Mouse (Mus musculus) intestine, embryonic 16.5 days (tissue): ENCODE data around the gene Hpdl. TPM values are rescaled to one million over a fixed set of nuclear protein-coding genes. Genes with fewer than 3 reads are reported as not detected.
"Not testable (repeated sequence)": the region's sequence is repeated elsewhere in the genome, so short reads cannot be mapped to it uniquely, and the experiment has no call there.

Experiments
- ATAC-seq: fragments of 200-750 bp; cut with Nextera tagmentation; 2 replicates; pipeline ENCODE4 v1.8.0; 2017; ENCODE audit warnings: moderate TSS enrichment, moderate library complexity
- H3K27ac ChIP-seq: fragments of 300-500 bp; sonication (generic); 2 replicates; pipeline ENCODE4 v1.5.1; 2014; ENCODE audit warnings: mild to moderate bottlenecking, low read length
- H3K27me3 ChIP-seq: fragments of 300-500 bp; sonication (generic); replicated peaks from 2 replicates; pipeline ENCODE4 v1.6.1; 2014; ENCODE audit warnings: low read length, control low read depth, mixed read lengths; ENCODE audit not compliant: control insufficient read depth, insufficient read depth
- H3K36me3 ChIP-seq: fragments of 300-500 bp; sonication (generic); 2 replicates; pipeline ENCODE4 v1.6.1; 2014; ENCODE audit warnings: low read length, control low read depth; ENCODE audit not compliant: control insufficient read depth, insufficient read depth
- H3K4me1 ChIP-seq: fragments of 300-500 bp; sonication (generic); 2 replicates; pipeline ENCODE4 v1.6.1; 2014; ENCODE audit warnings: low read length, control low read depth, mixed read lengths; ENCODE audit not compliant: control insufficient read depth, insufficient read depth
- H3K4me2 ChIP-seq: fragments of 300-500 bp; sonication (generic); 2 replicates; pipeline ENCODE4 v1.6.1; 2014; ENCODE audit warnings: low read depth, low read length, control low read depth
- H3K4me3 ChIP-seq: fragments of 300-500 bp; sonication (generic); 2 replicates; pipeline ENCODE4 v1.5.1; 2014; ENCODE audit warnings: mild to moderate bottlenecking, low read length
- H3K9ac ChIP-seq: fragments of 300-500 bp; sonication (generic); 2 replicates; pipeline ENCODE4 v1.6.1; 2014; ENCODE audit warnings: low read depth, low read length
- H3K9me3 ChIP-seq: fragments of 300-500 bp; sonication (generic); 2 replicates; pipeline ENCODE4 v1.6.1; 2016; ENCODE audit warnings: low read length, control low read depth; ENCODE audit not compliant: control insufficient read depth
- WGBS: fragments of 180-500 bp; shearing (Covaris S2); extraction: QIAGEN DNeasy Blood & Tissue Kit; methylation state at CpG from one replicate; pipeline ENCODE4 v1.1.7; 2014; 5-methylcytosine and 5-hydroxymethylcytosine counted together
- polyA plus RNA-seq: library from polyadenylated mRNA; unstranded; fragments of >200 nt; fragmentation: Nextera tagmentation; extraction: Ambion mirVana; gene quantifications from 2 replicates; pipeline ENCODE4 v1.2.1, GENCODE M21; 2015

Hpdl gene
- polyA plus RNA-seq: 1.5 and 1.9 TPM in 2 replicates

DNA sequence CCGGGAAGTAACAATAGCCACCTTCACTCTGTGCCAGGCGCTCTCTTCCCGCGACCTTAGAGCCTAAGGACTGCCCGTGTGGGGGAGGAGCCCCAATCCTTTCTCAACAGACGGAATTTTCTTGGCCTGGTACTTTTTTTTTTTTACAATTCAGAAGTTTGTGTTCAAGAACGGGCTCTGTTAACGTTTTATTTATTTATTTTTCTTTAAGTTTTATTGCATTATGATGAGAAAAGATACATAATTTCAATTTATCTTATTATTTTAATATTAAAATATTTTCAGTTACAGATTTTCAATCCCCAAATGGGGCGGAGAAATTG lies at the start of gene Hpdl:
TSS of gene Hpdl (minus strand) at position 14 of the 323 bp plus-strand sequence.
- Histone ChIP-seq H3K27me3 (no peaks in the 10 kb centered on the region; the same call in 1 of the 2 replicates), H3K9me3 (no peaks in the 10 kb centered on the region), H3K9ac (peak within 1 kb of the TSS; percentile 70), H3K4me2 (peak within 1 kb of the TSS; percentile 99), H3K4me3 (peak within 1 kb of the TSS; percentile 59), H3K36me3 (no peaks in the 10 kb centered on the region), H3K4me1 (peaks cover 10% of the 10 kb centered on the region), H3K27ac (no peak within 1 kb of the TSS)
- ATAC-seq: no peak
- WGBS: 11% methylated on average over 9 of the region's 9 CpGs

DNA sequence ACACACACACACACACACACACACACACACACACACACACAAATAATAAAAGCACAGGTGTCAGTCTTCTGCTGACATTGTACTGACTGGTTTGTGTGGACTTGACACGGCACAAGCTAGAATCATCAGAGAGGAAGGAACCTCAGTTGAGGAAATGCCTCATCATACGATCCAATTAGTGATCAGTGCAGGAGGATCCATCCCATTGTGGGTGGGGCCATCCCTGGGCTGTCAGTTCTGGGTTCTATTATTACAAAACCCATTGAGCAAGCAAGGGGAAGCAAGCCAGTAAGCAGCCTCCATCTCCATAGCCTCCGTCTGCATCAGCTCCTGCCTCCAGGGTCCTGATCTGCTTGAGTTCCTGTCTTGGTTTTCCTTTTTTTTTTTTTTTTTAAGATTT lies 48.4 kb upstream of the Hpdl start:
- Histone ChIP-seq H3K36me3 (no peaks in the 10 kb centered on the region), H3K27ac (no peak overlapping the region), H3K4me1 (no peaks in the 10 kb centered on the region), H3K9me3 (no peaks in the 10 kb centered on the region), H3K9ac (no peak overlapping the region), H3K27me3 (peaks cover 5% of the 10 kb centered on the region; the same call in 1 of the 2 replicates), H3K4me3 (no peak overlapping the region), H3K4me2 (no peak overlapping the region)
- 68% methylated on average over 3 of the region's 3 CpGs for WGBS
- no peak for ATAC-seq

DNA sequence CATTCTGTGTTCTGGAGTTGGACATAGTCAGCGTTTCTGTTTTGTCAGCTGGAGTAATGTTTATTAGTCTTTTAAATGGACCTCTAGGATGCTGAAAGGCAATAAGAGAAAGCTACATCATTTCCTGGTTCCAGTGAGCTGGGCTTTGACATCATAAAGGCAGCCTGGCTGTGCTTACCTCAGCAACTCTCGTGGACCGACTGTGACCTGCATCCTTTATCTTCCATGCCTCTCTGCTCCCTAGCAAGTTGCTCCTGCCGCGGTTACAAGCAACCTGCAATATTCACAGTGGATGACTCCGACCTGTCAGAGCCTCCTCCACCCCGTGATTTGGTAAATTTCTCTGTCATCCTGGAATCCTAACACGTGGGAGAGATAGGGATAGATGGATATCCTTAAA lies 40.5 kb upstream of the Hpdl start:
- no peak overlapping the region for H3K27ac ChIP-seq
- H3K4me2 ChIP-seq: no peak overlapping the region
- no peak for ATAC-seq
- H3K36me3 ChIP-seq: no peaks in the 10 kb centered on the region
- 61% methylated on average over 8 of the region's 8 CpGs for WGBS
- no peak overlapping the region for H3K4me3 ChIP-seq
- H3K9me3 ChIP-seq: no peaks in the 10 kb centered on the region
- no peaks in the 10 kb centered on the region for H3K27me3 ChIP-seq
- H3K4me1 ChIP-seq: 0 out of 2 replicates have a peak, but pooled peaks cover 2% of the 10 kb centered on the region
- no peak overlapping the region for H3K9ac ChIP-seq

DNA sequence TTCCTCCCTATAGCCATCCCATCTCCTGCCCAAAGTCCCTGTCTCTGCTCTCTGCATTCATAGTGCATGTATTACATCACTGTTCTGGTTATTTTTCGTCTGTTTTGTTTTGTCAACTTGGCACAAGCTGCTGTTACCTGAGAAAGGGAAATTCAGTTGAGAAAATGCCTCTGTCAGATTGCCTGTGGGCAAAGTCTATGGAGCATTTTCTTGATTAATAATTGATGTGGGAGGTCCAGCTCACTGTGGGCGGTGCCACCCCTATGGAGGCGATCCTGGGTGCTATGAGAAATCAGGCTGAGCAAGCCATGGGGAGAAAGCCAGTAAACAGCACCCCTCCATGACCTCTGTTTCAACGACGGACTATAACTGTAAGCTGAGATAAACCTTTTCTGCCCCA lies 38.2 kb upstream of the Hpdl start:
- no peak overlapping the region for H3K27ac ChIP-seq
- no peaks in the 10 kb centered on the region for H3K27me3 ChIP-seq
- no peaks in the 10 kb centered on the region for H3K36me3 ChIP-seq
- H3K9ac ChIP-seq: no peak overlapping the region
- H3K4me1 ChIP-seq: 0 out of 2 replicates have a peak, but pooled peaks cover 2% of the 10 kb centered on the region
- peak; percentile 79 for ATAC-seq
- H3K4me2 ChIP-seq: 0 out of 2 replicates have a peak overlapping the region, but pooled peaks have one; percentile 6
- 52% methylated on average over 5 of the region's 5 CpGs for WGBS
- H3K4me3 ChIP-seq: no peak overlapping the region
- no peaks in the 10 kb centered on the region for H3K9me3 ChIP-seq

DNA sequence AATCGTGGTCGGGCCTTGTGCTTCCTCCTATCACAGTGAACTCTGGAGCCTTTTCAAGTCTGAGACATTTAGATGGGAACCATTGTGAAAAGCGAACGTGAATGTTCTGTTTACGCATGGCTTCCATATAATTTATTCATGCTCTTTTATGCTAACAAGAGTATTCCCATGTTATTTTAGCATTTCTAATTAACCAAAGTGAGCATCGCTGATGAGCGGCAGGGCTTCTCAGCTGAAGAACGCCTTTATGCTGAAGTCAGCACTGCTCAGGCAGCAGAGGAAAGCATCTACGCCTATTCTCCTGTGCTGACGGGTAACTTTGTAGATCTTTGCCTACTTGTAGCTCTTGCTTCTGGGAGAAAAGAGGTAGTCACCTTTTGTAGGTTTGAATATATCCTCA lies 35.7 kb upstream of the Hpdl start:
- H3K27ac ChIP-seq: no peak overlapping the region
- H3K4me1 ChIP-seq: 0 out of 2 replicates have a peak, but pooled peaks cover 2% of the 10 kb centered on the region
- no peaks in the 10 kb centered on the region for H3K27me3 ChIP-seq
- no peak overlapping the region for H3K4me3 ChIP-seq
- ATAC-seq: no peak
- H3K4me2 ChIP-seq: no peak overlapping the region
- H3K9me3 ChIP-seq: no peaks in the 10 kb centered on the region
- 86% methylated on average over 10 of the region's 10 CpGs for WGBS
- no peak overlapping the region for H3K9ac ChIP-seq
- no peaks in the 10 kb centered on the region for H3K36me3 ChIP-seq

DNA sequence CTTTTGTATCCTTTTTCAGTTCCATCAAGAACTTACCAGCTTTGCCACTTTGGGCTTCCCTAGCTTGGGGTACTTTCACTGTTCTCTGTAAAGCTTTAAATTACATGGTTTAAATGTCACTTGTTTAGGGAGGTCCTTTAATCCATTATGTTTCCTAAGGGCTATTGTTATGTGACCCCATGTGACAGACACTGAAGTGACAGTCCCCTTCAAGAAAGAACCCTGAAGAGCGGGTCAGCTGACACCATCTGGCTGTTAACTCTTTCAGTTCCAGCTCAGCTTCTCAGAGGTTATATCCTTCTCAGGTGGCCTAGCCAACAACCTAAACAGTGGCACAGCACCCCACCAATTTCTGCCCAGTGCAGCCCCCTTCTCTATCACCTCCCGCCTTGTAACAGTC lies 32.8 kb upstream of the Hpdl start:
- WGBS: 33% methylated on average over 2 of the region's 2 CpGs
- Histone ChIP-seq H3K36me3 (no peaks in the 10 kb centered on the region), H3K27me3 (no peaks in the 10 kb centered on the region), H3K9me3 (no peaks in the 10 kb centered on the region), H3K9ac (no peak overlapping the region), H3K4me1 (0 out of 2 replicates have a peak, but pooled peaks cover 2% of the 10 kb centered on the region), H3K4me3 (no peak overlapping the region), H3K4me2 (no peak overlapping the region), H3K27ac (no peak overlapping the region)
- no peak for ATAC-seq

DNA sequence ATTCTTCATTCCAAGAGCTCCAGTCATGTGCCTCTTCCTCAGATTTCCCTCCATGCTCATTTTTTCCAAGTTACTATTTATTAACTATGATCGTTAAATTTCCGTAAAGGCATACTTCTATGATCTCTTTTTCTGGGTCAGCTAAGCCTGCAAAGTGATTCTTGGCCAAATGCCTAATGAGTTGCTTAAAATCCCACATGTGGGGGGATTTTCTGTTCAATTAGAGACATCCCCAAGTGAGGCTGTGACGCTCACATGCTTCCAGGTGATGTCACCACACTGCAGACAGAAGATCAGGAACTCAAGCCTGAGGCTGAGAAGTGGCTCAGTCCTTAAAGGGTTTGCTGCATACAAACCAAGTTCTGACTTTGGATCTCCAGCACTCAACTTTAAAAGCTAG lies 28.4 kb upstream of the Hpdl start:
- no peak for ATAC-seq
- H3K27ac ChIP-seq: no peak overlapping the region
- WGBS: 79% methylated on average over 3 of the region's 3 CpGs

DNA sequence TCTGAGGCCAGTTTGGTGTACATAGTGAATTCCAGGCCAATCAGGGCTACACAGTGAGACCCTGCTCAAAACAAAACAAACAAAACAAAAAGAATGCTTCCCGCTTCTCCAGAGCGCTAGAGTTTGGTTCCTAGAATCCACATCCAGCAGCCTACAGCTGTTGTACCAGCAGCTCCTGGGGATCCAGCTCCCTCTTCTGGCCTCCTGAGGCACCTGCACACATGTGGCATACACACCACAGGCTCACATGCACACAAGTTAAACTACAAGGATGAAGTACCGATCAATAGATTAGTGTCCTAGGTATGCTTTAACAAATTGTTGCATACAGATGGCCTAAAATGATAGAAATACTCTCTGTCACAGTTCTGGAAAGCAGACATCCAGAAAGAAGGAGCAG lies 22.8 kb upstream of the Hpdl start:
- Histone ChIP-seq H3K9ac (no peak overlapping the region), H3K27ac (no peak overlapping the region), H3K9me3 (peaks cover 3% of the 10 kb centered on the region; the same call in 1 of the 2 replicates), H3K4me1 (no peaks in the 10 kb centered on the region), H3K4me3 (no peak overlapping the region), H3K27me3 (no peaks in the 10 kb centered on the region), H3K36me3 (no peaks in the 10 kb centered on the region), H3K4me2 (no peak overlapping the region)
- ATAC-seq: no peak
- WGBS: 94% methylated on average over 3 of the region's 3 CpGs

More for the DNA sequence above, 28.4 kb upstream of the Hpdl start:
- H3K4me2 ChIP-seq: no peak overlapping the region
- no peaks in the 10 kb centered on the region for H3K4me1 ChIP-seq
- H3K36me3 ChIP-seq: no peaks in the 10 kb centered on the region
- no peak overlapping the region for H3K4me3 ChIP-seq
- H3K9ac ChIP-seq: no peak overlapping the region
- H3K27me3 ChIP-seq: no peaks in the 10 kb centered on the region
- H3K9me3 ChIP-seq: no peaks in the 10 kb centered on the region

DNA sequence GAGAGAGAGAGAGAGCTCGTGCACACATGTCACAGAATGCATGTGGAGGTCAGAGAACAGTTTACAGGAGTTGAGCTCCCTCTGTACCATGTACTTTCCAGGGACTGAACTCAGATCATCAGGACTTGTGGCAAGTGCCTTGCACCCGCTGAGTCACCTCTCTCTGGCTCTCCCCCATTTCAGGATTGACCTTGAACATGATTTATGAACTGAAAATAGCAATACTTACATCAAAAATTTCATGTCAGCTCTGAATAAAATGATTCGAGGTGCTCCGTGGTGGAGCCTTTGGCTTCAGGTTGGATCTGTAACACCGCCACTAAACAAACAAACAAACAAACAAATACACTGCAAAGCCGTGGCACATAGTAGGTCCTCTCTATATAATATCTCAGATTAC lies 19.3 kb upstream of the Hpdl start:
- H3K4me1 ChIP-seq: 0 out of 2 replicates have a peak, but pooled peaks cover 2% of the 10 kb centered on the region
- ATAC-seq: no peak
- no peak overlapping the region for H3K27ac ChIP-seq
- H3K9ac ChIP-seq: no peak overlapping the region
- H3K36me3 ChIP-seq: no peaks in the 10 kb centered on the region
- no peak overlapping the region for H3K4me2 ChIP-seq
- H3K27me3 ChIP-seq: no peaks in the 10 kb centered on the region
- WGBS: 81% methylated on average over 6 of the region's 6 CpGs
- H3K4me3 ChIP-seq: no peak overlapping the region
- H3K9me3 ChIP-seq: peaks cover 3% of the 10 kb centered on the region; the same call in 1 of the 2 replicates

DNA sequence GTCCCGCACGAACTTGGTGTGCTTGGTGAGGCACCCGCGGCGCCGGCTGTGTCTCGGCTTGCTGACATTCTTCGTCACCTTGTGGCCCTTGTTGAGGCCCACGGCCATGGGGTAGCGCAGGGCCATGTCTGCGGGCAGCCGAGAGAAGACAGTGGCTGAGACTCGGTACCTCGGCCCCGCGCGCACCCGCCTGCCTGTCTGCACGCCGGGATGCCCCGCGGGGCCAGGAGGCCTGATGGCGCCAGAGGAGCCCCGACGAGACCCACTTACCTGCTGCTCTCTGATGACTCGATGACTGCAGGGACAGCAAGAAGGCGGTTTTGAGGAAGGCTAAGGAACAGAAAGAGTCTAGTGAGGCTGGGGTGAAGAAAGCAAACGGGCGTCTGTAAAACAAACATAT lies 18.6 kb upstream of the Hpdl start:
- not testable (repeated sequence) for H3K9me3 ChIP-seq, H3K9ac ChIP-seq, H3K36me3 ChIP-seq, H3K27ac ChIP-seq, ATAC-seq, H3K4me1 ChIP-seq, H3K4me2 ChIP-seq, H3K4me3 ChIP-seq, H3K27me3 ChIP-seq
- WGBS: 18% methylated on average over 19 of the region's 29 CpGs
